Mouse (Mus musculus): ENCODE results near the gene Gm10053. TPM values are rescaled to one million over a fixed set of nuclear protein-coding genes. Genes with fewer than 3 reads are reported as not detected.

Gm10053 gene
- polyA plus RNA-seq, 1 experiment from 2014 or later: 249 TPM

GRCm38 (mm10) chr19:24865436-24865835, 10.1 kb upstream of the Gm10053 start:
- H3K4me3 ChIP-seq (ENCODE audit: low read depth, low read length): no peak overlapping the region
- peaks cover 9% of the 10 kb centered on the region; the same call in 1 of the 2 replicates for H3K4me1 ChIP-seq (replicated peaks; ENCODE audit: control insufficient read depth, insufficient read depth, low read length)
- no peaks in the 10 kb centered on the region for H3K36me3 ChIP-seq (ENCODE audit: control insufficient read depth, insufficient read depth, low read length)
- no peaks in the 10 kb centered on the region for H3K9me3 ChIP-seq (ENCODE audit: control insufficient read depth, low read length)
- H3K27me3 ChIP-seq (ENCODE audit: control insufficient read depth, insufficient read depth, low read length): peaks cover 8% of the 10 kb centered on the region; the same call in 1 of the 2 replicates
- H3K4me2 ChIP-seq (ENCODE audit: low read depth, low read length, severe bottlenecking): no peak overlapping the region
- DNase-seq (ENCODE audit: low spot score) (no peak), ATAC-seq (replicated peaks; ENCODE audit: low FRiP score) (no peak)
- H3K9ac ChIP-seq (ENCODE audit: low read length): no peak overlapping the region
- no peak overlapping the region for H3K27ac ChIP-seq (ENCODE audit: low read depth, low read length)
- 84% methylated on average over 9 of the region's 9 CpGs for WGBS

GRCm38 (mm10) chr19:24871037-24871635, 4.3 kb upstream of the Gm10053 start:
- Histone ChIP-seq H3K4me1 (replicated peaks; ENCODE audit: control insufficient read depth, insufficient read depth, low read length) (no peaks in the 10 kb centered on the region), H3K4me2 (ENCODE audit: low read depth, low read length, severe bottlenecking) (peak overlapping the region; percentile 44), H3K9ac (ENCODE audit: low read length) (peak overlapping the region; percentile 32; the same call in 1 of the 2 replicates), H3K27ac (ENCODE audit: low read depth, low read length) (no peak overlapping the region), H3K4me3 (ENCODE audit: low read depth, low read length) (peak overlapping the region; percentile 20; the same call in 1 of the 2 replicates), H3K36me3 (ENCODE audit: control insufficient read depth, insufficient read depth, low read length) (no peaks in the 10 kb centered on the region), H3K27me3 (ENCODE audit: control insufficient read depth, insufficient read depth, low read length) (no peaks in the 10 kb centered on the region), H3K9me3 (ENCODE audit: control insufficient read depth, low read length) (no peaks in the 10 kb centered on the region)
- WGBS: 25% methylated on average over 18 of the region's 18 CpGs
- ATAC-seq (replicated peaks; ENCODE audit: low FRiP score): peak; percentile 49; the same call in 1 of the 2 replicates
- DNase-seq (ENCODE audit: low spot score): peak; percentile 91

GRCm38 (mm10) chr19:24873873-24874272, 1.6 kb upstream of the Gm10053 start:
- DNase-seq (ENCODE audit: low spot score): no peak
- Histone ChIP-seq H3K4me3 (ENCODE audit: low read depth, low read length) (no peak overlapping the region), H3K27me3 (ENCODE audit: control insufficient read depth, insufficient read depth, low read length) (no peaks in the 10 kb centered on the region), H3K4me2 (ENCODE audit: low read depth, low read length, severe bottlenecking) (no peak overlapping the region), H3K4me1 (replicated peaks; ENCODE audit: control insufficient read depth, insufficient read depth, low read length) (no peaks in the 10 kb centered on the region), H3K36me3 (ENCODE audit: control insufficient read depth, insufficient read depth, low read length) (no peaks in the 10 kb centered on the region), H3K9ac (ENCODE audit: low read length) (no peak overlapping the region), H3K27ac (ENCODE audit: low read depth, low read length) (no peak overlapping the region), H3K9me3 (ENCODE audit: control insufficient read depth, low read length) (no peaks in the 10 kb centered on the region)
- ATAC-seq (replicated peaks; ENCODE audit: low FRiP score): no peak
- 68% methylated on average over 2 of the region's 2 CpGs for WGBS

- H3K9ac ChIP-seq (ENCODE audit: low read length): no peak overlapping the region
- no peak overlapping the region for H3K27ac ChIP-seq (ENCODE audit: low read depth, low read length)
- H3K27me3 ChIP-seq (ENCODE audit: control insufficient read depth, insufficient read depth, low read length): no peaks in the 10 kb centered on the region
- H3K4me1 ChIP-seq (replicated peaks; ENCODE audit: control insufficient read depth, insufficient read depth, low read length): no peaks in the 10 kb centered on the region
- H3K36me3 ChIP-seq (ENCODE audit: control insufficient read depth, insufficient read depth, low read length): no peaks in the 10 kb centered on the region
- 61% methylated on average over 4 of the region's 4 CpGs for WGBS
- ATAC-seq (replicated peaks; ENCODE audit: low FRiP score) (no peak), DNase-seq (ENCODE audit: low spot score) (peak; percentile 38)
- no peaks in the 10 kb centered on the region for H3K9me3 ChIP-seq (ENCODE audit: control insufficient read depth, low read length)
- H3K4me2 ChIP-seq (ENCODE audit: low read depth, low read length, severe bottlenecking): no peak overlapping the region
- H3K4me3 ChIP-seq (ENCODE audit: low read depth, low read length): no peak overlapping the region
Observed at GRCm38 (mm10) chr19:24881237-24881636, 5.8 kb downstream of the Gm10053 start.

GRCm38 (mm10) chr19:24885504-24885903, 10.0 kb downstream of the Gm10053 start:
- H3K4me1 ChIP-seq (replicated peaks; ENCODE audit: control insufficient read depth, insufficient read depth, low read length): no peaks in the 10 kb centered on the region

GRCm38 (mm10) chr19:24886888-24887287, 11.4 kb downstream of the Gm10053 start:
- 84% methylated on average over 3 of the region's 3 CpGs for WGBS
- no peak for ATAC-seq (replicated peaks; ENCODE audit: low FRiP score)

More at GRCm38 (mm10) chr19:24885504-24885903, 10.0 kb downstream of the Gm10053 start:
- H3K27me3 ChIP-seq (ENCODE audit: control insufficient read depth, insufficient read depth, low read length): no peaks in the 10 kb centered on the region
- ATAC-seq (replicated peaks; ENCODE audit: low FRiP score): no peak
- H3K27ac ChIP-seq (ENCODE audit: low read depth, low read length): no peak overlapping the region
- DNase-seq (ENCODE audit: low spot score): peak; percentile 65
- no peak overlapping the region for H3K4me2 ChIP-seq (ENCODE audit: low read depth, low read length, severe bottlenecking)
- H3K36me3 ChIP-seq (ENCODE audit: control insufficient read depth, insufficient read depth, low read length): no peaks in the 10 kb centered on the region
- H3K4me3 ChIP-seq (ENCODE audit: low read depth, low read length): no peak overlapping the region
- no peaks in the 10 kb centered on the region for H3K9me3 ChIP-seq (ENCODE audit: control insufficient read depth, low read length)
- WGBS: 17% methylated on average over 5 of the region's 5 CpGs
- no peak overlapping the region for H3K9ac ChIP-seq (ENCODE audit: low read length)

GRCm38 (mm10) chr19:24896536-24896935, 21.1 kb downstream of the Gm10053 start:
- no peaks in the 10 kb centered on the region for H3K9me3 ChIP-seq (ENCODE audit: control insufficient read depth, low read length)
- H3K9ac ChIP-seq (ENCODE audit: low read length): no peak overlapping the region
- H3K27ac ChIP-seq (ENCODE audit: low read depth, low read length): no peak overlapping the region
- no peaks in the 10 kb centered on the region for H3K36me3 ChIP-seq (ENCODE audit: control insufficient read depth, insufficient read depth, low read length)
- H3K4me3 ChIP-seq (ENCODE audit: low read depth, low read length): no peak overlapping the region
- WGBS: 34% methylated on average over 4 of the region's 4 CpGs
- ATAC-seq (replicated peaks; ENCODE audit: low FRiP score) (no peak), DNase-seq (ENCODE audit: low spot score) (peak; percentile 43)
- peaks cover 54% of the 10 kb centered on the region for H3K27me3 ChIP-seq (ENCODE audit: control insufficient read depth, insufficient read depth, low read length)
- peaks cover 12% of the 10 kb centered on the region for H3K4me1 ChIP-seq (replicated peaks; ENCODE audit: control insufficient read depth, insufficient read depth, low read length)
- no peak overlapping the region for H3K4me2 ChIP-seq (ENCODE audit: low read depth, low read length, severe bottlenecking)

More at GRCm38 (mm10) chr19:24886888-24887287, 11.4 kb downstream of the Gm10053 start:
- Histone ChIP-seq H3K27ac (ENCODE audit: low read depth, low read length) (no peak overlapping the region), H3K36me3 (ENCODE audit: control insufficient read depth, insufficient read depth, low read length) (no peaks in the 10 kb centered on the region), H3K9ac (ENCODE audit: low read length) (no peak overlapping the region), H3K4me1 (replicated peaks; ENCODE audit: control insufficient read depth, insufficient read depth, low read length) (no peaks in the 10 kb centered on the region), H3K4me3 (ENCODE audit: low read depth, low read length) (no peak overlapping the region), H3K4me2 (ENCODE audit: low read depth, low read length, severe bottlenecking) (no peak overlapping the region), H3K27me3 (ENCODE audit: control insufficient read depth, insufficient read depth, low read length) (no peaks in the 10 kb centered on the region), H3K9me3 (ENCODE audit: control insufficient read depth, low read length) (no peaks in the 10 kb centered on the region)
- peak; percentile 23 for DNase-seq (ENCODE audit: low spot score)

GRCm38 (mm10) chr19:24897006-24897895, 21.8 kb downstream of the Gm10053 start:
- no peak overlapping the region for H3K27ac ChIP-seq (ENCODE audit: low read depth, low read length)
- peaks cover 61% of the 10 kb centered on the region for H3K27me3 ChIP-seq (ENCODE audit: control insufficient read depth, insufficient read depth, low read length)
- H3K9ac ChIP-seq (ENCODE audit: low read length): no peak overlapping the region
- ATAC-seq (replicated peaks; ENCODE audit: low FRiP score) (no peak), DNase-seq (ENCODE audit: low spot score) (peak; percentile 64)
- H3K4me1 ChIP-seq (replicated peaks; ENCODE audit: control insufficient read depth, insufficient read depth, low read length): peaks cover 12% of the 10 kb centered on the region
- no peaks in the 10 kb centered on the region for H3K36me3 ChIP-seq (ENCODE audit: control insufficient read depth, insufficient read depth, low read length)
- no peaks in the 10 kb centered on the region for H3K9me3 ChIP-seq (ENCODE audit: control insufficient read depth, low read length)
- WGBS: 1% methylated on average over 57 of the region's 57 CpGs
- peak overlapping the region; percentile 31; the same call in 1 of the 2 replicates for H3K4me2 ChIP-seq (ENCODE audit: low read depth, low read length, severe bottlenecking)
- peak overlapping the region; percentile 9; the same call in 1 of the 2 replicates for H3K4me3 ChIP-seq (ENCODE audit: low read depth, low read length)

All from forebrain, embryonic 11.5 days (tissue).